Mouse (Mus musculus) brown adipose tissue, adult 24 weeks (tissue): Measurements from ENCODE around the gene Atp8a2. TPM values are rescaled to one million over a fixed set of nuclear protein-coding genes. Genes with fewer than 3 reads are reported as not detected.

Experiments used
- H3K27ac ChIP-seq: fragments of 200-500 bp; replicated peaks from 2 replicates; pipeline ENCODE4 v1.5.1; 2012; ENCODE audit warnings: low read depth, mild to moderate bottlenecking, low read length
- H3K4me1 ChIP-seq: fragments of 200-500 bp; 2 replicates; pipeline ENCODE4 v1.6.1; 2012; ENCODE audit warnings: low read length, mixed read lengths; ENCODE audit not compliant: control insufficient read depth, insufficient read depth, insufficient read length
- H3K4me3 ChIP-seq: fragments of 200-500 bp; 2 replicates; pipeline ENCODE4 v1.5.1; 2012; ENCODE audit warnings: low read depth, mild to moderate bottlenecking, low read length, moderate library complexity; ENCODE audit not compliant: insufficient read depth
- polyA plus RNA-seq: library from polyadenylated mRNA; stranded (reverse); fragments of >200 nt; gene quantifications from 2 replicates; pipeline ENCODE4 v1.2.4, GENCODE M21; 2012; ENCODE audit not compliant: missing spikeins, insufficient read depth, insufficient read length

Atp8a2 gene
- polyA plus RNA-seq, 1 experiment: not detected

DNA sequence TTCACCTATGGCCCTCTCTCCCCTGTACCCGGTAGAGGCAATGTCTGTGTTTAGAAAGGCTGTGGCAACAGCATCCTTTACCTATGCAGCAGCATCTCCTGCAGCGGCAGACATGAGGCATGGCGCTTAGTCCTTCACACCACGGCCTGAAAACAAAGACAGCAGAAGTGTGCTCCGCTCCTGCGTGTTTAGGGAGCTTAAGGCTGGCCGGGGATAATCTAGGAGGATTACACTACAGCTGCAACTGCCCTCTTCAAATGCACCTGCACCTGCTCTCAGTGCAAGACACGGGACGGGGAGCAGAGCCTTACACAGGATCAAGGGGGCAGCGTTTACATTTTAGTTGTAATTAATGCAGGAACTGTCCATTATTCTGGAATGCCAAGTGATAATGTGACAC is 75.4 kb downstream of the Atp8a2 start:
- Histone ChIP-seq H3K4me1 (no peaks in the 10 kb centered on the region), H3K27ac (no peak overlapping the region), H3K4me3 (no peak overlapping the region)

DNA sequence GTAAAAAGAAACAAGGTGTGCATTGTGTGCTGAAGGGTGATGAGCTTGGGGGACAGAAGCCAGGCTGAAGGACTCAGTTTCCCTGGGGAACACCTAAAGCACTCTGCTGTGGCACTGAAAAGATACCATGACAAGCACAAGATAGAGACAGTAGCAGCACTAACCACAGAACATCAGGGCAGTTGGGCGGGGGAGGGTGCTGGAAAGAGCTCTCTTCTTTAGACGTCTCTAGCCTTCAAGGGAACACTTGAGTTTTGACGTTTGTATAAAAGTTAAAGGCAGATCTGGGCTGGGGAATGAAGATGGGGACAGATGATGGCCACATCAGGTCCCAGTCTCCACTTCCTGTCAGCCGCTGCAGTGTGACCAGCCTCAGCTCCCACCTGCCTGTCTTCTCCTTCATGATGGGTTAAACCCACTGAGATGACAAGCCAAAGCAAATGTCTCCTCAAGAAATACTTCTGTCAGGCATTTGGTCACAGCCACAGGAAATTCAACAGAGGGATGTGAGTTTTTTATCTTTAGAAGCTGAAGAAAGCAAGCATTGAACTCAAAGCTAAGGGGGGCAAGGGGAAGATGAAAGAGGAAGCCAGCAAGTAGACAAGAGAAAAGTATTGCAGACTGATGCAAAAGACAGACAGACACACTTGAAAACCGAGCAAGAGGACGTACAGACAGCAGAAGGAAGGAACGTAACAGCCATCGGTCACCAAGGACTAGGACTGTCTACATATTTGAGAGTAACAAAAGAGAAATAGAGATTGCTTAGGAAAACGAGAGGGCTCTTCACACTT is 79.0 kb downstream of the Atp8a2 start:
- Histone ChIP-seq H3K27ac (no peak overlapping the region), H3K4me1 (no peaks in the 10 kb centered on the region), H3K4me3 (no peak overlapping the region)

DNA sequence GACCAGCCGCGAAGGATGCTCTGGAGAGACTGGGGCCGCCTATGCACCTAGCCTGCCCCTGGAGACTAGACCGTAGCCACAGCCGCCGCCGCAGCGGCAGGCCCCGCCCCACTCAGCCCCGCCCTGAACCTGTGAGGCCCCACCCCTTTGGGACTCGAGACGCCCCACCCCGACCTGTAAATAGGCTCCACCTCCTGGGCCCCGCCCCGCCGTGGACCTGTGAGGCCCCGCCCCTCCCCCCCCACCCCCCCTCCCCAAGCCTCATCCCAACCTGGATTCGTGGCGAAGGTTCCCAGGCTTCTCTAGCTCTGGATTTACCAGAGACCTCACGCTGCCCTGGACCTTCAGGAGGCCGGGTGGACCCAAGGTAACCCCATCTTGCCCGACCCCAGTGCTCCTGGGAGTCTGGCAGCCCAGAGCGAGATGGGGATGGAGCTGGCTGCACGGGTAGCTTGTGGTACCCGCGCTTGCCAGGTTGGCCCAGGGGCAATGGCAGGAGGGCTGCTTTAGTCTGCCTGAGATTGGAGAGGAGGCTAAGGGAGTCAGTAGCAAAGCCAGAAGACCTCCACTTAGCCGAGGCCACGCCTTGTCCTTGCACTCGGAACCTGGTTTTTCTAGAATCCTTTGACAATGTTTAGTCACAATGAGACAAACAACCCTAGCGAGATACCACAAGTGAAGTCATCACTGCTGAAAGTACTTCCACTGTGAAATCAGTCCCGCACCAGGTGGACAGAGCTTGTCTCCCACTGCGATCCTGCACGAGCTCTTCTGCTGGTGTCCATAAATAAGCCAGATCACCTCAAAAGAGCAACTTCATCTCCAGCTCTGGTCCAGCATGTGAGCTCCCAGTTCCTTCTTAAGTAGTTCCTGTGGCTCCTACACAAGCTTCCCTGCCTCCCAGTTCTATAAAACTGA is 109.9 kb downstream of the Atp8a2 start:
- no peak overlapping the region for H3K27ac ChIP-seq
- H3K4me1 ChIP-seq: no peaks in the 10 kb centered on the region
- no peak overlapping the region for H3K4me3 ChIP-seq

DNA sequence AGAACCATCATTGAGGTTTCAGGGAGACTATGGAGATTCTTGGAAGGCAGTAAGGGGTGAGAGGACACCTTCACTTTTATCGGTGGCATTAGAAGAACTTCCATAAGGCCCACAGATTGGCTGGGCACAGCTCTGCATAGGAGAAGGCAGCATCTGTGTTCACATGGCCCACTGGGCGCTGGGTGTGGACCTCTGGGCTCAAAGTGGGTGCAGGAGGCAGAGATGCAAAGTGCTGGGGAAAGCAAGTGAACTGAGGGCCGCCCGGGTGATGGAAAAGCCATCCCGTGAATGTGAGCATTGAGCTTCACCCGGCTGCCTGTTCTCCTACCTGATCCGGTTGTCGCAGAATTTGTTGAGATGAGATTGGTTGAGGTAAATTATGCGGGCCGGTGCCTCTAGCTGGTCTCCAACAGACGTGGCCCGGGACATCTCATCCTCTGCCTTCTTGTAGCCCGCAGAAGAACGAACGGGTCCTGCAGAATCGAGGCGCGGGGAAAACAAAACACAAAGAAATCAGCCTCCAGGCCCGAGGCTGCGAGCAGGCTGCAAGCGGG is 110.6 kb downstream of the Atp8a2 start:
- Histone ChIP-seq H3K4me3 (no peak overlapping the region), H3K27ac (no peak overlapping the region), H3K4me1 (no peaks in the 10 kb centered on the region)

DNA sequence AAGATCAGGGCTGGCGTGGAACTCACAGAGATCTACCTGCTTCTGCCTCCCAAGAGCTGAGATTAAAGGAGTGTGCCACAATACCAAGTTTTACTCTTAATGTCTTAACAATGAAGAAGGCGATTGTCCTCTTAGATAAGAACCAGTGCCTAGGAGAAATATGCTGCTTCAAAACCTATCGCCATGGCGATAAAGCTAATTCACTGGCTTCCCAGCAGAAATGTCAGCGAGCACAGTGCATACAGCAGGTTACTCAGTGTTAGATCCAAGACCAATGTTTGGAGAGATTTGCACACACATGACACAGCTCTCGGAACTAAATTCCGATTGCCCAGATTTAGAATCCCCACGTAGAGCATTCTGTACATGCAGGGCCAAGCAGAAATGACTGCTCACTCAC is 114.2 kb downstream of the Atp8a2 start:
- no peaks in the 10 kb centered on the region for H3K4me1 ChIP-seq
- no peak overlapping the region for H3K4me3 ChIP-seq
- H3K27ac ChIP-seq: no peak overlapping the region

DNA sequence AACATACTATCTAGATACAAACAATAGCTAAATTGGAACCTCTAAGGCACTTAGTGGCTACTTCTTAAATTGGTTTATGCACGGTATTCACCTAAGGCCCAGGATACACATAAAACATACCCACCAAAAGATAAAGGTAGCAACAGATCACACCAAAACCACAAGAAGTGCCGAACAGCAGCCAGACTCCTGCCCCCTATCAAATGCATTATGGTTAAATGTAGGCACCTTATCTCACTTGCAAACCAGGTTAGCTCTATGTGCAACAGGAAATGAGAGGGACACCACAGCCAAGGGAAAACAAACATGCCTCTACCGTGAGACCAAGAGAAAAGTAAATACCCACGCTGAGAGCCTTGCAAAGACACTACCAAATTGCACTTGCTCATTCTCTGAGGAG is 124.5 kb downstream of the Atp8a2 start:
- no peak overlapping the region for H3K27ac ChIP-seq
- no peaks in the 10 kb centered on the region for H3K4me1 ChIP-seq
- no peak overlapping the region for H3K4me3 ChIP-seq

DNA sequence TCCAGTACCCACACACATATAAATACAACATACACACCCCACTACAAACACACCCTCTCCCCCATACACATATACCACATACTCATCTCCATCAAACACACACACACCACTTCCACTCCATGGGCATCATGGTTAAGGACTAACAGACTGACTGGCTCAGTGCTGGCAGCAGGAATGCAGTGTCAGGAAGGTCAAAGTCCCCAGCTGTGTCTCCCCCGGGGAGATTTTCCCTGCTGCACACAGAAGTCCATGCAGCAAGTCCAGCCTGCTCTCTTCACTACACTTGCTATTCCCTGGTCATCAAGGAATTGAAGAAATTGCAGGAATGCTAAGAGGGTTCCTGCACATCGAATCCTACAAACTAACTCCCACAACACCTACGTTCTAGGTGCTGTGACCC is 131.8 kb downstream of the Atp8a2 start:
- H3K4me1 ChIP-seq: no peaks in the 10 kb centered on the region
- H3K27ac ChIP-seq: no peak overlapping the region
- H3K4me3 ChIP-seq: no peak overlapping the region

DNA sequence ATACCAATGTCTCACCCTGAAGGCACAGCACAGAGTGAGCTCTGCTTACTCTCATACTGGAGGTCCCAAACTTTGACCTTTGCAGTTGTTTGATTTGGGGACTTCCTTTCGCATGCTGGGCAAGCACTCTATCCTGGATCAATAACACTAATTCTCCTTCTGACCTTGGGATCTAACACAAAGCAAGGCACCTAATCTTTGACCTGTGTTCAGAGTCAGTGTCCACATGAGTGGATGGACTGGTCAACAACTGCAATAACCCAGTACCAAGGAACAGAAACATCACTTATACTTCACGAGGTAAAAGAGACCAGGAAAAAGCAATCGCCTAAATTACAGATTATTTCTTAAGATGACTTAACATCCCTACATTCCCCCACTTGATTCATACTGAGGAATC is 136.0 kb downstream of the Atp8a2 start:
- Histone ChIP-seq H3K27ac (no peak overlapping the region), H3K4me3 (no peak overlapping the region), H3K4me1 (no peaks in the 10 kb centered on the region)

DNA sequence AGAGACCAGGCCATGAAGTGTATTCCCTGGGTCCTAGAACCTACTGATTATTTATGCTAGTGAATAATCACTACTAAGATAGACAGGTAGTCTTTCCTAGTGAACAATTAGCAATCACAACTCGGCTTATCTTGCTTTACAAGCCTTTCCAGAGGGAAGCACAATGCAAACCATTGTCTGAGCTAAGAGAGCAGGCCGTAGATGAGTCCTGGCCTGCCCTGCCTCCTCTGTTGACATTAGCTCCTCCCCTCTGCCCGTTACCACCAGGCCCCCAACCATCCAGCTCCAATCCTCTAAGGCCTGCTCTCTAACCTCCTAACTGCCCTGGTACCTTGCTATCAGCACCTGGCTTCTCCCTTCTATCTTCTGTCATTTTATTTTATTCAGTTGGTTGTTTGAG is 138.1 kb downstream of the Atp8a2 start:
- Histone ChIP-seq H3K4me3 (no peak overlapping the region), H3K4me1 (no peaks in the 10 kb centered on the region), H3K27ac (no peak overlapping the region)

DNA sequence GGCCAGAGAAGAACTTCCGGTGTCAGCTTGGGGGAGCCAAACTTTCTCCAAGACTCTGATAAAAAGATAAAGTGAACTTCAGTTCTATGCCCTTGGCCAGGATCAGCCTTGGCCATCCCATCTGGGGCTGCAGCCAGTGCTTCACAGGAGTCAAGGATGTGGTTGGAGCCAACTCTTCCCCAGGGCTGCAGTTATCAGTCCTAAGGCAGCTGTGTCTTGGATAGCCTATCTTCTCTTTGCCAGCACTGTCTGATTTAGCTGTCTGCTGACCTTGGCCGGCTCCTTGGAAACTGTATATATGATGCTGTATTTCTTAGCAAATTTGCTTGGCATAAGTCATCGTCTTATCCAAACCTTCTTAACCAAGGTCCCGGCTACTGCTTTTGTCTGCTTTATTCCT is 141.7 kb downstream of the Atp8a2 start:
- no peaks in the 10 kb centered on the region for H3K4me1 ChIP-seq
- H3K4me3 ChIP-seq: no peak overlapping the region
- H3K27ac ChIP-seq: no peak overlapping the region

DNA sequence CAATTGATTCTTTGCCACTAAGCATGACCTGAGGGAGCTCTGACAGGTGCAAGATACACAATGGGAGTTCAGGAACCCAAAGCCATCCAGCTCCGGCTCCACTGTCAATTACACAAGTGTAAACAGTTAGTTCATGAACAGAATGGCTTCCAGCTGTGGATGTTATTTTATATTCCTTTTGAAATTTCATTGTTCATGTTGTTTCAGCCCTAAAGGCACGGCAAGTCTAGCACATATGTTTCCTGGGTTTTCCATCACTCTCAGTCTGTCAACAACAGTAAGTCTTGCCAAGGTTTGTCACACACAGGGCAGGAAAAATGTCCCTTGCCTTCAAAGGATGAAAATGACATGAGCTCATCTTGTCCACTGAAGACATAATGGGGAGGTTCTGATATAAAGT is 166.3 kb downstream of the Atp8a2 start:
- H3K27ac ChIP-seq: no peak overlapping the region
- H3K4me1 ChIP-seq: no peaks in the 10 kb centered on the region
- no peak overlapping the region for H3K4me3 ChIP-seq

DNA sequence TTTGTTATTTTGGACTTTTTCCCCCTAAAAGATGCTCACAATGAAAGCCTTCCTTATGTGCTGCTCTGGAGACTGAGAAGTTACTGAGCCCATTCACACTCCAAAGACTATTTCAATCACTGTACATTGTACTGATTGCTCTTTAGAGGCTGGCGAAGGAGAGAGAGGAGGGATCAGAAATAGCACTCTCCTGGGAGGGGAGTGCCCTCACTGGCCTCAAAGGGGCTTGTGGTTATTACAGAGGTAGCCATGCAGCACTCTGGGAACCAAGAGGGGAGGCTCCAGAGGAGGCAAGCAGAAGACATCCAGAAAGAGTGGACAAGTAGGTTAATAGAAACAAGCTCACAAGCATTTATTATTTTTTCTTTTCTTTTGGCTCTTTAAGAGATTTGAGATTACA is 169.8 kb downstream of the Atp8a2 start:
- no peak overlapping the region for H3K4me3 ChIP-seq
- H3K4me1 ChIP-seq: no peaks in the 10 kb centered on the region
- H3K27ac ChIP-seq: no peak overlapping the region

DNA sequence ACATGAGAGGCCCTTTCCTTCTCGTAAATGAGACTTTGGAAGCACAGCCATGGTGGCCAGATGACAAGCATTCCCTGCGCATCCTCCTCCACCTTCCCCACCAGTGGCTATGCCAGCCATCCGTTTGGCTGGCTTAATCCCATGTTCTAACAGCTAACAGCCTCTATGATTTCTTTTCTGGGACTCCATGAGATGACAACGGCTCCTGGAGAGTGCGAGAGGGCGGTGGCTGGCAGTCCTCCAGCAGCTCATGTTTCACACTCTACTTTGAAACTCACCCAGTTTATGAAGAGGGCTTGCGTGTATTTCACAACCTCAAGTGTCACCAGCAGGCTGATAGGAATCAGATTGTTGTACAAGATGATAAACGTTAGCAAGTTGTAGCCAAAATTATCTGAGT is 170.3 kb downstream of the Atp8a2 start:
- no peak overlapping the region for H3K27ac ChIP-seq
- H3K4me1 ChIP-seq: no peaks in the 10 kb centered on the region
- no peak overlapping the region for H3K4me3 ChIP-seq

DNA sequence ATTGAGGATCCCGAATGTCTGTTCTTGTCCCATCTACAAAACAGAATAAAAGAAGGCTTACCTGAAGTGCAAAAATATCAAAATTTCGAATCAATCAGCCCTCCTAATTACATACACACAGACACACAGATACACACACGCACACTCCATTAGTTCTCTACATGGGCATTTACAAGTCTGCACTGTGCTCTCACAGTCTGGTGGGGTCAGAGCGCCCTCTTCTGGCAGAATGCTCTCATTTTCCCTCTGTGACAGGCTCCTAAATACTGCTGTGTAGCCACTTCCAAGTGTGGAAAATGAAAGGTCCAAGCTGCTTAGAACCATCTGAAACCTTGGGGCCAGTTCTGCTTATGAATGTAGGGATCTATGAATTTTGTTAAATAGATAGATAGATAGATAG is 181.1 kb downstream of the Atp8a2 start:
- Histone ChIP-seq H3K4me1 (no peaks in the 10 kb centered on the region), H3K4me3 (no peak overlapping the region), H3K27ac (no peak overlapping the region)

DNA sequence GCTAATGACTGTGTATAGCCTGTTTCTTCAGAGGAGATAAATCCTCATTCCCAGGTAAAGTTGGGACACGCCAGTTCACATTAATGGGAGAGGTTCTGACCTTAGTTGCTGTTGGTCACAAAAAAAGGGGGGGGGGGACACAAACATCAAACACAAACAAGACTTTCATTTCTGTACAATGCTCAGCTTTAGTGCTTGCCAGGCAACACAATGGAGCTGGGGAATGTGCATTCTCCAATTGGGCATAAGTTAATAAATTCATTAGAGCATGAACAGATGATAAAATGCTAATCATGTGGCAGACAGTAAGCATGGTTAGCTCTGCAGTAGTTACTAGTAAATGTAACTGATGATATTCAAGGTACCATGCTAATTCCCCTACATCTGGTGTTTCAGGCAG is 195.2 kb downstream of the Atp8a2 start:
- no peaks in the 10 kb centered on the region for H3K4me1 ChIP-seq

More for the DNA sequence above, 195.2 kb downstream of the Atp8a2 start:
- Histone ChIP-seq H3K4me3 (no peak overlapping the region), H3K27ac (no peak overlapping the region)
